Mouse (Mus musculus) testis, postnatal 10 days (tissue): ENCODE results near the gene Fbxo11.
A peak's percentile ranks its signal among the peaks of the same experiment; 100 is the strongest.
"Not testable (repeated sequence)": the region's sequence is repeated elsewhere in the genome, so short reads cannot be mapped to it uniquely, and the experiment has no call there.

ENCODE experiments used
- DNase-seq: peaks from one replicate; pipeline ENCODE4 v3.0.0; 2021; ENCODE audit warnings: low spot score

Fbxo11 gene

DNA sequence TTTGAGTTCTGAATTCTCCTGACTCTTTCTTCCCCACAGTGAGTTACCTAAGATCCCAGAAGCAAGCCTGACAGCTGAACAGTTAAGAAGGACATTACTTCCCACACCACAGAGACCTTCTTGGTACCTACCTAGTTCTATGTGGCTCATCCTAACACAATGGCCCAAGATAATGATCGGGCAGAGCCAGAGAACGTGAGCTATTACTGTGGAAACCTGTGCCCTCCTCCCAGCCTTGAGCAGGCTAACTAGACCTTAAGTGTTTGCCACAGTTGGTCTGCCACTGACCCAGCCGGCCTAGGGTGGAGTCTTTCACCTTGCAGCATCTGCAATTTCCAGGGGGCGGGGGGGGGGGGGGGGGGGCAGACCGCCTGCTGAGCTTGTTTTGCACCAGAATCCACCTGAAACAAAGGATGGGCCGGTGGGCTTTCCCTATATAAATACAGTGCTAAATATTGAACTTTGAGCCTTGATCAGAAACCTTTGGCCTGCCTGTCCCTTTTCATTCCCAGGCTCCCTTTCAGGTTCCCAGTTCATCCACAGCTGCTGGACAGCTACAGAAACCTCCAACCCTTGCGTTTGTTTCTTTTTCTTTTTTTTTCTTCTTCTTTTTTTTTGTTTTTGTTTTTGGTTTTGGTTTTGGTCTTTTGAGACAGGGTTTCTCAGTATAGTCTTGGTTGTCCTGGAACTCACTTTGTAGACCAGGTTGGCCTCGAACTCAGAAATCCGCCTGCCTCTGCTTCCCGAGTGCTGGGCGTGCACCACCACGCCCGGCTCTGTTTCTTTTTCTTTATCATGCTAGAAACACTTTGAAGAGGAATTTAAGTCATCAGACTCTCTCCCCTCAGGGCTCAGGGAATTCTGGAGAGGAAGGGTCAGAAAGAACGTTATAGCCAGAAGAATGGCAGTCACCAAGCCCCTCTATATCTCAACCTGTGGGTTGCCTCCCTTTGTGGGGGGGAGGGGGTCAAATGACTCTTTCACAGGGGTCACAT is 101.7 kb downstream of the Fbxo11 start:
- no peak for DNase-seq

DNA sequence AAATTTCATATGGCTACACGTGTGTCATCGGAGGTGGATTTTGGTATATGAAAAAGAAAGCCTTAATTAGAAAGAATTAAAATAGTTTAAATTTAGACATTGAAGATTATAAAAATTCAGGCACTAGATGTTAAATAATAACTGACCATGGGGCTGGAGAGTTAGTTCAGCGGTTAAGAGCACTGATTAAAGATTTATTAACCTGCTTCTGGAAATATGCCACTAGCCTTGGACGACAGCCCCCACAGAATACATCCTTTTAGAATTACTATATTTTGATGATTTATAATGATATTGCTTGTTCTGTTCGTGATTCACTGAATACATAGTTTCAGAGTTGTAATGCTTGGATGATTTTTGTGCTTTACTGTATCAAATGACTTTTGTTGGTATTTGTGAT is 105.2 kb downstream of the Fbxo11 start:
- DNase-seq = not testable (repeated sequence)

DNA sequence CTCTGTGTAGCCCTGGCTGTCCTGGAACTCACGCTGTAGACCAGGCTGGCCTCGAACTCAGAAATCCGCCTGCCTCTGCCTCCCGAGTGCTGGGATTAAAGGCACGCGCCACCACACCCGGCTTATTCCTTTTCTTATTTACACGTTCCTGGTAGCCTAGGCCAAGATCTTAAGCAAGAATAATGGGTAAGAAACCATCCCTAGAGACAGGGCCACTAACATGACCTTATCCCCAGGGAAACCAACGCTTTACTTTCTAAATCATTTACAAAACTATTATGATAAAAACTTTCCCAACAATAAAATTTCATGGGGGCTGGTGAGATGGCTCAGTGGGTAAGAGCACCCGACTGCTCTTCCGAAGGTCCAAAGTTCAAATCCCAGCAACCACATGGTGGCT is 105.7 kb downstream of the Fbxo11 start:
- not testable (repeated sequence) for DNase-seq

DNA sequence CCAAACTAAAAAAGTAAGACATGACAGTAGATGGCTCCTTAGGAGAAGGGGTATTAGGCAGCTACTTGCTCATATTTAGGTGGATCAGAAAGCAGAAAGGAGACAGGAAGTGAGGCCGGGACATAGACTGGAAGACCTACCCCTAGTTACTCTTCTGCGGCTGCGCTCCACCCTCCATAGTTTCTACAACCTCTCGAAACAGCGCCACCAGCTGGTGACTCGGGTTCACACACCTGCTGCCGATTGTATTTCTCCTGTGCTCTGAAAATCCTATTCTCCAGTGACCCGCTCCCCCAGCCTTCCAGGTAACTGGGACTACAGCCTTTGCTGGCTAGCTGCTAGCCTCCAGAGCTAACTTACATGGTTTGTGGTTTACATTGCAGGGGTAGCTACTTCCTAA is 106.8 kb downstream of the Fbxo11 start:
- DNase-seq = peak; percentile 67

DNA sequence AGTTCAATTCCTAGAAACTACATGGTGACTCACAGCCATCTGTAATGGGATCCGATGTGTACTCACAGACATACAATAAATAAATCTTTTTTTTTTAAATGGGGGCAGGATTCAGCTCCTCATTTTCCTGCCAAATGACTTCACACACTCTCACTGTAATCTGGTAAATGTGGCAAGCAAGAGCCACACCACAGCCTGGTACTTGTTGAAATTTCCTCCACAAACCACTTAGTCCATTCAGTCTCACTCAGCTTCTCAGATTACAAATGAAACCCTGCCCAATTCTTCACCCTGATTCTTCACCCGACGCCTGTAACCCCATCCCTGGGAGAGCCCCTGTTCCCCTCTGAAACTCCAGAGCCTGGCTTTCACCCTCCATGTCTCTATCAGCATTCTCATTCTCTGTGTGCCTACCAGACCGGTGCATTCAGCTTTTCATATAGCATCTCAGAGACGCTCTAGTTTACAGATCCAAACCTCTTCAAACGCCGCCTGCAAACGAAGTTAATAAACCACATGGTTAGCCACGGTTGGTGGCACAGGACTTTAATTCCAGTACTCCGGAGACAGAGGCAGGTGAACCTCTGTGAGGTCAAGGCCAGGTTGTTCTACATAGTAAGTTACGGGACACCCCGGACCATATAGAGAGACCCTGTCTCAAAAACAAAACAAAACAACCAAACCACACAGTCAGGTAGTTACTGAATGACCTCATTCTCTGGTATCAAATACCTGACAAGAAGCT is 107.8 kb downstream of the Fbxo11 start:
- no peak for DNase-seq

DNA sequence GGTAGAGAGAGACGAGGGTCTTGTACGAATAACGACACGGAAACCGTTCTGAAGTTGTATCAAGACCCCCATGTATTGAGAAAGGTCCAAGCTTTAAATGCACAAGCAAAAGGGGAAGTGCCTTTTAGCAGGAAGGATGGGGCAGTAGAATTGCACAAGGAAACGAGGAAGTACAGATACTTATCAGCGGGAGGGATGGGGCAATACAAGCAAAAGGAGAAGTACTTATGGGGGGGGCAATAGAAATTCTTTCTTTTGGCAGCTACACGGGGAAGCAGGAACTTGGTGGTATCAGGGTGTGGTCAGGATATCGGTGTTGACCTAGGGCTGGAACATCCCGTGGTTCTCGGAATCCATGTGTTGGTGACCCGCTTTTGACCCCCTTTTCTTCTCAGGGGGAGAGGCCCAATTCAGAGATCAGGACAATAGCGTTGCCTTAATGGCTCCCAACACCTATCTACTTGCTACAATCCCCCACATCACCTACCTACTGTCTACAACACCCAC is 110.4 kb downstream of the Fbxo11 start:
- DNase-seq = not testable (repeated sequence)

DNA sequence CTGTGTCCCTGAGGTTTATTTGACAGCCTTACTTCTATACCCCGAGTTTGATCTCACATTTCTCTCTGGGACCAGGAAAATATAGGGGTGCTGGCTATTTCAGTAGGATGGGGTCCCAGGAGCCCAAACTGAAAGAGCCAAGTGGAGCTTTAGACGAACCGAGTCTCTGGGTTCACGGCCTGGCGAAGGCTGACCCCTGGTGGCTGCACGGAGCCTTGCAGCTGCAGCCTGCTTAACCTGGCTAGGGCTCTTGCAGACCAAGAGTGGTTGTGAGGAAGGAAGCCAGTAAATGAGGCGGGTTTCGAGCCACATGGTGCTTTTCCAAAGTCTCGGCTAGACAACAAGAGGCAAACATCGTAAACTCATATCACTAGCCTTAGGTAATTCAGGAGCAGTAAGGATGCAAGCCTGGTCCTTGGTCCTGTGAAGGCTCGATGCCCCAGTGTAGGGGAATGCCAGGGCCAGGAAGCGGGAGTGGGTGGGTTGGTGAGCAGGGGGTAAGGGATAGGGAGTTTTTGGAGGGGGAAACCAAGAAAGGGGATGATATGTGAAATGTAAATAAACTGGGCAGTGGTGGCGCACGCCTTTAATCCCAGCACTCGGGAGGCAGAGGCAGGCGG is 116.0 kb downstream of the Fbxo11 start:
- peak; percentile 90 for DNase-seq
